Mouse (Mus musculus) Patski (cell line): ENCODE measurements around the gene Neurl1a. TPM values are rescaled to one million over a fixed set of nuclear protein-coding genes. Genes with fewer than 3 reads are reported as not detected.
A peak's percentile ranks its signal among the peaks of the same experiment; 100 is the strongest.

Experiments used
- ATAC-seq: fragments of 100-300 bp; one replicate; pipeline ENCODE4 v1.8.0; 2021
- CTCF ChIA-PET: fragments of 350-600 bp; sonication (Branson Sonifier 250); formaldehyde crosslinking; loops from one replicate; lab custom pipeline; 2022; ENCODE audit warnings: inconsistent platforms; lab: Charles Lee
- POLR2A ChIA-PET: fragments of 350-600 bp; sonication (Branson Sonifier 250); formaldehyde crosslinking; loops from one replicate; lab custom pipeline; 2022; ENCODE audit warnings: antibody characterized with exemption, inconsistent platforms; lab: Charles Lee
- DNase-seq: peaks from one replicate; pipeline ENCODE4 v3.0.0-alpha.2; 2011; ENCODE audit warnings: low read depth, low spot score
- H3K27me3 ChIP-seq: fragments of 371-371 bp; one replicate; pipeline ENCODE4 v1.5.1; 2021
- CTCF ChIP-seq: fragments of 100-300 bp; IDR thresholded peaks from one replicate; pipeline ENCODE4 v1.5.1; 2021
- in situ Hi-C: fragments of 300-500 bp; cut with MboI; formaldehyde crosslinking; loops from 3 replicates; pipeline ENCODE4 v1.11.1; 2018; ENCODE audit warnings: low pct_unique_long_range_greater_than_20kb, mixed read lengths
- polyA plus RNA-seq: library from polyadenylated mRNA; unstranded; gene quantifications from one replicate; pipeline ENCODE4 v1.2.3, GENCODE M21; 2021

Neurl1a gene
- polyA plus RNA-seq, 1 experiment from 2014 or later = 0.28 TPM

DNA sequence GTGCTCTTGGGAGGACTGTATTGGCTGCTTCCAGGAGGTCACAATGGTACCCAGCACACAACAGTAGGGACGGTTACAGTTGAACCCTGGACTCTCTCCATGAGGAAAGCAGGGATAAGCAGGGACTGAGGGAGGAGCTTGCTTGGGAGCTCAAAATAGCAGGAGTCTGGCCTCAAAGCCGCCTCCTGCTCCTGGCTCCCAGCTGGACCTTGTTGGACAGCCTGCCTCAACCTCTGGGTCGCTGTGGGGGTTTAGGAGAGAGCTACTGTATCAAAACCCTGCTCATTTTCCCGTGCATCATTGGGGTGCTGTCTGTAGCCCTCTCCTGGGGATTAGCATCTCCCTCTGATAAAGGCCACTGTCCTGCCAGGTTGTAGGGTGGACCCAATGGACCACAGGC is 100.8 kb downstream of the Neurl1a start:
- TF ChIP-seq CTCF = no peak
- ChIA-PET POLR2A (no interaction called here), CTCF (interaction anchor here (1.4 to 1.6 kb wide), 2 partner anchors 12 to 59 kb away, joined by 3 to 5 read pairs; no protein-coding TSS in a partner anchor)
- ATAC-seq (no peak), DNase-seq (no peak)
- in situ Hi-C loops = no loop called here
- H3K27me3 ChIP-seq = no peaks in the 10 kb centered on the region

DNA sequence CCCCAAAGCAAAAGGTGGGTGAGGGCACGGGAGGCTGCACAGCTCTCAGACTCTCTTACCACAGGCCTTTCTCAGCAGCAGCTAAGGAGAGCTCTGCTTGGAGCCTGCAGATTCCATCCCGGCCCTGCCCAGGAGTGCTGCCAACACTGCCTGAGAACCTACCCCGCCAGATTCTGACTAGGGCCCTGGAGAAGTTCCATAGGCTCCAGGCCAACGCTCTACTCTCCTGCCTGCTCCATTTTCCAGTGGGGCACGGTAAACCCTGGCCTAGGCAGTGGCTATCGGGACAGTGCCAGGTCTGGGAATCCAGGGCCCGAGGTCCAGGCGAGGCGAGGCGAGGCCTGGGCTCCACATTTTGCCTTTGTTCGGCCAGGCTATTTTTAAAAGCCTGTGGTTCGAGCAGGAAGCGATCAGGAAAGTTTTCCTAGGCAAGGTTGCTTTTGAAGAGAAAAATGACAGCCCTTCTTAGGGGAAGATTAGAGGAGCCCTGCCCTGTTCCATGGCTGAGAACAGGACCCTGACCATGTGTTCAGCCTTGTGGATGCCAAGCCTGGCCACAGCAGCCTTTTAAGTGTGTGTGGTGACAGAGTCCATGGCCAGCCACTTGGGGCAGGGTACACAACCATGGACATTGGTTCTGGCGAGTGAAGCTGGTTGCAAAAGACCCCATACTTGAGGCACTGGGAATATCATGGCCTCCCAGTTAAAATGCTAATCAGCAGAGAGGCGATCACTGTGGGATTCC is 101.3 kb downstream of the Neurl1a start:
- in situ Hi-C loops = no loop called here
- ChIA-PET POLR2A (interaction anchor here (1.1 kb wide), 1 partner anchor 34 kb away, joined by 3 read pairs; no protein-coding TSS in a partner anchor), CTCF (interaction anchor here (1.2 to 2.1 kb wide), 4 partner anchors 9 to 58 kb away, joined by 3 to 7 read pairs (median 4); no protein-coding TSS in a partner anchor)
- DNase-seq (no peak), ATAC-seq (no peak)
- no peak for TF ChIP-seq CTCF
- no peaks in the 10 kb centered on the region for H3K27me3 ChIP-seq

DNA sequence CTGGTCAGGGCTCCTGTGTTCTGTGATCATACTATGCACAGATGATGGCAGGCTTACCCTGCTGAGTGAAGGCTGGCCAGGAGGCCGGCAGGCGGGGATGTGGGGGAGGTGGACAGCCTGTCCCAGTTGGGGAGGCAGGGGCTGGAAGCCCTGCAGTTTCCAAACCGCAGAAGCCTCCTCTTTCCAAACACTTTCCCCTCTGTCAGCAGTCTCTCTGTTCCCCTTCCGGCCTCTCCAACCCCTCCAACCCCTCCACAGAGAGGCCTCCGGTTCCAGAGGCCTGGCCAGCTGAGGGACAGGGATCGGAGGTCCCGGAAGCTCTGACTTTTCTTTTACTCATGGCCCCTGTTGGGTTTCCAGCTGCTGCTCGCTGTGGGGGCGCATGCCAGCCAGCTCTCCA is 102.3 kb downstream of the Neurl1a start:
- no peak for ATAC-seq
- no peak for DNase-seq
- CTCF ChIA-PET = interaction anchor here (1.2 to 2.1 kb wide), 3 partner anchors 10 to 57 kb away, joined by 4 to 7 read pairs (median 5); no protein-coding TSS in a partner anchor
- no peaks in the 10 kb centered on the region for H3K27me3 ChIP-seq
- POLR2A ChIA-PET = interaction anchor here (1.1 kb wide), 1 partner anchor 33 kb away, joined by 3 read pairs; no protein-coding TSS in a partner anchor
- in situ Hi-C loops = no loop called here
- no peak for TF ChIP-seq CTCF

DNA sequence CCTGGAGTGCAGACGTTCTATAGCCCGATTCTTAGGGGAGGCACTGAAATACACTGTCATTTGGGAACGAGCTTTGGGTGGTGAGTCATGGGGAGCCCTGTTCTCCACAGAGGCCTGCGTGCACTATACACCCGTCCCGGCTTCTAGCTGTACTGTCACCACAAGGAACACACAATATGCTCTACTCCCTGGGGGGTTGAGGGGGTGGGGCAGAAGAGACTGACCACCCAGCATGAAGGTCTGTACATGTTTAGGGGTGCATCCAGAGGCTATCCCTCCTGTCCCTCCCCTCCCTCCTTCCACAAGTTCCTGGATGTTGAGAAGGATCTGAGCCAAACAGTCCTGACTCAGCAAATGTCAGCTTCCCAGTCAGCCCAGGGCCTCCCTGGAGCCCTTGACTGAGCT is 103.4 kb downstream of the Neurl1a start:
- in situ Hi-C loops = no loop called here
- DNase-seq = no peak
- CTCF ChIA-PET = interaction anchor here (1.4 to 2.1 kb wide), 3 partner anchors 11 to 58 kb away, joined by 4 to 7 read pairs (median 4); no protein-coding TSS in a partner anchor
- POLR2A ChIA-PET = no interaction called here
- no peak for TF ChIP-seq CTCF
- ATAC-seq = no peak
- H3K27me3 ChIP-seq = no peaks in the 10 kb centered on the region

DNA sequence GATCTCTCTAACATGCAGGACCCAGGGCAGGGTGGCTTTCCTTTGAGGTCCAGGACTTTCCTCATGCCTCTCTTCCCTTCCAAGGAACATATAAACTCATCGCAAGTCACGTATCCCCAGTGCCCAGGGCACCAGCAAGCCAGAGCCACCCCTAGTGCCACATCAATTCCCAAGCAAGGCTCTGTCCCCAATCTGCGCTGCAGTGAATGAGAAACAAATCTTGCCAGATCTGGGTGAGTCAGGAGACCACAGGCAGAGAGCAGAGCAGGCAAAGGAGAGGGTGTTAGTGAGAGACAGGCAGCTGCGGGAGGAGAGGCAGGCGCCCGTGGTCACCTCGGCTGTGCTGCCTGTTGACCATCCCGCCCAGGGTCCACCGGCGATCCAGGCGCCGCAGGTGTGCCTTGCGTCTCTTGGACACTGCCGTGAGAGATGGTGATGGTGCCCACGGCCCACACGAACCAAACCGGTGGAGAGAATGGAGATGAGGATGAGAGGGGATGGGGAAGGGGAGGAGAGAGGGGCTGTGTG is 104.1 kb downstream of the Neurl1a start:
- POLR2A ChIA-PET = no interaction called here
- ATAC-seq (no peak), DNase-seq (no peak)
- H3K27me3 ChIP-seq = no peaks in the 10 kb centered on the region
- CTCF ChIA-PET = interaction anchor here (1.4 to 1.7 kb wide), 2 partner anchors 55 to 57 kb away, joined by 4 to 7 read pairs; no protein-coding TSS in a partner anchor
- in situ Hi-C loops = no loop called here
- TF ChIP-seq CTCF = no peak

DNA sequence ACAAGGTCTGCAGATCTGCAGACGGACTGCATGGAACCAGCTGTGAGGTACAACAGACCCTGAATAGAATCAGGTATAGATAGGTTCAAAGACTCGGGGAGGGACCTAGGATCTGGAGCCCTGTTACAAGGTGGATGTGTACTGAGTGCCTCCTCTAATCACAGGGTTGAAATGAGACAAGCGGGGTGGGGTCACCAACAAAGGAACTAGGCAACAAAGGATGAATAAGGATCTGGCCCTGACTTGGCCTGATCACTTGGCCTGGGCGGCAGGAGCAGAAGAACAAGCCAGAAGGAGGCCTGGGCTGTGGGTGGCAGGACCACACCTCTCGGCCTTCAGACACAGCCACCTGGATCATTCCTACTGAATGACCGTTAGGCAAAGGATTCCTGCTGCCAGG is 107.0 kb downstream of the Neurl1a start:
- no peak for DNase-seq
- POLR2A ChIA-PET = no interaction called here

DNA sequence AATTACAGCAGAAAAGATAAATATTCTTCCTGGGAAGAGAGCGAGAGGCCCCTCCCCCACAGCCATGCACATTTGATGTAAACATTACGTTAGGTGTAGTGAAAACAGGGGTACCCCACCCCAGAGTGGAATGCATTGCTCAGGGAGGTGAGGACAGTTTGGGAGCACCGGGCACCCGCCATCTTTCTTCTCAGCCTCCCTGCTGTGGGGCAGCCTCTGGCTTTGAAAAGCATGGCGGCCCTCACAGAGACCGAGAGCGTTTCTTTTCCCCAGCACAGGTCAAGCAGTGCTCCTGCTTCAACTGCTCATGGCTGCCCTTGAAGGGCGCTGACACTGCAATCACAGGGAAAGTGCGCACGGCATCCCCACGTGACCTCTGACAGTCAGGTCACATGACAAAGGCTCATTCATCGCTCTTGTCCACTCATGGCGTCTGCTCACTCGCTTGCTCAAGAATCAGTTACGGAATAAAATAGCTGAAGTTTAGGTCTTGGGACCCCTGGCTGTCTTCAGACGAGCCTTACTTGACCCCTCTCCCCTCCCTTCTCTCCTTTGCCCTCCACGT is 108.3 kb downstream of the Neurl1a start:
- POLR2A ChIA-PET = no interaction called here
- TF ChIP-seq CTCF = no peak
- DNase-seq = no peak
- ATAC-seq = no peak
- H3K27me3 ChIP-seq = no peaks in the 10 kb centered on the region
- in situ Hi-C loops = no loop called here
- CTCF ChIA-PET = interaction anchor here (1.1 kb wide), 1 partner anchor 27 kb away, joined by 3 read pairs; no protein-coding TSS in a partner anchor

More for the DNA sequence above, 107.0 kb downstream of the Neurl1a start:
- CTCF ChIA-PET = interaction anchor here (0.9 kb wide), 1 partner anchor 23 kb away, joined by 3 read pairs; no protein-coding TSS in a partner anchor
- no peaks in the 10 kb centered on the region for H3K27me3 ChIP-seq
- no peak for ATAC-seq
- no peak for TF ChIP-seq CTCF
- in situ Hi-C loops = no loop called here

DNA sequence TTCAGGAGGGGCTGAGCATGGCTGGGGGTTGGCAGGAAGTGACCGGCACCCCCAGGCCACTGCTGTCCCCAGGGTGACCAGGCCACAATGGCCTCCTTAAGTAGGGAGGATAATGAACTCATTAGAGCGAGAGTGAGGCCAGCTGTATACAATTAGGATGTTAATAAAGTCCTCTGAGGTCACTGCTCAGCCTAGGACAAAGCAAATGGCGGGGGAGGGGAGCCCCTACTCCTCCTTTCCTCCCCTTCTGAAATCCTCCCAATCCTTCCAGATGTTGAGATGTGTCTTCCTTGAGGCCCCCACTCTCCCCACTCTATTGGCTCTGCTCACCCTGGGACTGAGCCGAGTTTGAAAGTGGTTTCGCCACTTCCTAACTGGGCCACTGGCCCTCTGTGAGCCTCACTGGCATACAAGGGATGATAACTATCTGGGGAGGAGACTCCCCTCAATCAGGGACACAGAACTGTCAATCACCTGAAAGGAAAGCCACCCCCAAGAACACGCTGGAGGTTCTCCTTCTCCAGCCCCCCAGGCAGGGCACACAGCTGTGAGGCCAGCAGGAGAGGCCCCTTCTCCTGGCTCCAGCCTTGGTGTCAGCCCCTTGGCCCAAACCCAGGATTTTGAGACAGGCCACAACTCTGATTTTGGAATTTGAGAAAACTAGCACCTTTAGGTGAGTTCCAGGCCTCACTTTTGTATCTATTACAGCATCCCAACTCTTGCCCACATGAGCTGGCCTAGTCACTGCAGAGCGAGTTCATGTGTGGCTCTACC is 112.9 kb downstream of the Neurl1a start:
- no peak for TF ChIP-seq CTCF
- DNase-seq (no peak), ATAC-seq (no peak)
- ChIA-PET CTCF (interaction anchor here (2.4 to 2.5 kb wide), 3 partner anchors 12 to 47 kb away, joined by 5 to 7 read pairs (median 6); no protein-coding TSS in a partner anchor), POLR2A (interaction anchor here (1.0 kb wide), 1 partner anchor 22 kb away, joined by 3 read pairs; no protein-coding TSS in a partner anchor)
- in situ Hi-C loops = no loop called here
- H3K27me3 ChIP-seq = no peaks in the 10 kb centered on the region

DNA sequence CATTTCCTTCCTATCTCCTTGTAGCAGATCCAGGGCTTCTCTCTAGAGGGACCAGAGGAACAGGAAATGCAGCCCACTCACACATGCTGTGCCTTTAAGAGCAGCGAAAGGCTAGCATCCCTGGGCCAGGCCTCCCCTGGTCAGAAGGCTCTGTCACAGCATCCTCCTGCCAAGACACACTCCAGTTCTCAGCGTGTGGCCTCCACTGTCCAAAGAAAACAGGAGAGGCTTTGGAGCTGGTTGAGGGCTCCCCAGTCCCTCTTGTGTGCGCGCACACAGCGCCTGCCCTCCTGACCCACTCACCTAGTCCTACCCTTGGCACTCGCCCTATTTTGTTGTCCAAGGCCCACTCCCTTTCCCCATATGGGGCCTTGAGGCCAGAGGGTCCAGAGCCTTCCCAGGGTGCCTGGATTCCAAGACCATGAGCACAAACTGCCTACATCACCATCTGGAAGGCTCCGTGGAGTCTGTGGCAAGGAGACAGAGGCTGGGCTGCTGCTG is 113.9 kb downstream of the Neurl1a start:
- CTCF ChIA-PET = interaction anchor here (2.4 kb wide), 1 partner anchor 13 kb away, joined by 5 read pairs; no protein-coding TSS in a partner anchor
- DNase-seq (no peak), ATAC-seq (peak; percentile 65)
- H3K27me3 ChIP-seq = no peaks in the 10 kb centered on the region
- in situ Hi-C loops = no loop called here
- TF ChIP-seq CTCF = no peak
- POLR2A ChIA-PET = no interaction called here
